Mouse (Mus musculus) C2C12 (cell line): ENCODE results near the gene Scand1.

Experiments
- CEBPB ChIP-seq: IDR thresholded peaks from one replicate; pipeline ENCODE4 v1.6.1; 2011; ENCODE audit warnings: low read depth, mild to moderate bottlenecking, control low read depth, moderate library complexity
- CTCF ChIP-seq: IDR thresholded peaks from one replicate; pipeline ENCODE4 v1.5.1; 2011; ENCODE audit not compliant: control insufficient read depth, insufficient read depth, insufficient read length
- FOSL1 ChIP-seq: IDR thresholded peaks from one replicate; pipeline ENCODE4 v1.8.0; 2011; ENCODE audit warnings: mild to moderate bottlenecking, low read length; ENCODE audit not compliant: poor library complexity, insufficient read depth, severe bottlenecking
- MAX ChIP-seq: IDR thresholded peaks from one replicate; pipeline ENCODE4 v1.6.1; 2011; ENCODE audit warnings: mild to moderate bottlenecking, control low read depth
- MYOD1 ChIP-seq: IDR thresholded peaks from one replicate; pipeline ENCODE4 v1.6.1; 2011; ENCODE audit warnings: low read depth; ENCODE audit not compliant: control insufficient read depth, insufficient read length
- MYOG ChIP-seq: IDR thresholded peaks from one replicate; pipeline ENCODE4 v1.6.1; 2011; ENCODE audit not compliant: control insufficient read depth, insufficient read length; ENCODE audit errors: extremely low read depth
- USF1 ChIP-seq: IDR thresholded peaks from one replicate; pipeline ENCODE4 v1.6.1; 2011; ENCODE audit warnings: low read depth, mild to moderate bottlenecking, control low read depth, moderate library complexity

DNA sequence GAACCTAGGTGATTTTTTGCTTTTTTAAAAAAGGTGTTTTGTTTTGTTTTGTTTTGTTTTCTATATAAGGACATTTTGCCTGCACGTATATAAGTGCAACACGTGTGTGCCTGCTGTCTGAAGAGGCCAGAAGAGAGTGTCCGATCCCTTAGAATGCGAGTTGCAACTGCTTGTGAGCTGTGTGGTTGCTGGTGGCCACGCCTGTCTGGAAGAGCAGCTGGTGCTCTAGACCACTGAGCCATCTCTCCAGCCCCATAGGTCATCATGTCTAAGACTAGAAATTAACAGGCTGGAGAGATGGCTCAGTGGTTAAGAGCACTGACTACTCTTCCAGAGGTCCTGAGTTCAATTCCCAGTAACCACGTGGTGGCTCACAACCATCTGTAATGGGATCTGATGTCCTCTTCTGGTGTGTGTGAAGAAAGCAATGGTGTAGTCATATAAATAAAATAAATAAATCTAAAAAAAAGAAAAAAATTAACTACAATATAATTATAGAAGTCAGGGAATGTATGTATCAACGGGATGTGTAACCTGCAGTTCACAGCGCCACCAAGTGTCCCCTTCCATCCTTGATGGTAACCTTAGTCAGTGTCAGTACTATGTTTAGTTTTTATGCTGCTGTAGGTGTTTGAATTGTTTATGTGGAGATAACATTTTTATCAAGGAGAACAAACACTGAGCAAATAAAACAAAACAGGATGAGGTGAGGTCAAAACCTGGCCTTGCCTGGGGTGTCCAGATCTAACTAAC lies 40.1 kb upstream of the Scand1 start:
- TF ChIP-seq CTCF: no peak
- no peak for TF ChIP-seq MYOD1
- TF ChIP-seq FOSL1: no peak
- no peak for TF ChIP-seq USF1
- TF ChIP-seq MAX: no peak
- no peak for TF ChIP-seq CEBPB
- TF ChIP-seq MYOG: no peak
